Comparison of ENCODE assay signal across 32 mouse cellular contexts in genomic region chr5:37220575-37220974, GRCm38 (mm10). TPM values are rescaled to one million over a fixed set of nuclear protein-coding genes. Genes with fewer than 3 reads are reported as not detected.
DNase-seq lines count a peak whose midpoint lies in the region; ATAC-seq lines count a peak whose summit lies in the region.
"Had no signal": no experiment of that assay in that cellular context is flagged by ENCODE, and none has a peak within 500 bp of the region (broad histone marks: within the 10 kb centered on the region; RNA-seq: fewer than 3 reads in every experiment).

No protein-coding gene starts in this region.

- no peak for ATAC-seq in hindbrain, embryonic 11.5 days (ENCODE audit: low FRiP score)
- no peak for ATAC-seq in hindbrain, embryonic 16.5 days
- ATAC-seq in neural tube, embryonic 11.5 days (ENCODE audit: insufficient read depth, low FRiP score, low TSS enrichment), result no peak
- no peak for ATAC-seq in hindbrain, embryonic 12.5 days (ENCODE audit: low FRiP score)
- no peak for ATAC-seq in monocyte, adult 5-6 weeks (replicated peaks; ENCODE audit: insufficient number of reproducible peaks, low FRiP score, low TSS enrichment, poor library complexity, severe bottlenecking)
- ATAC-seq: forebrain, embryonic 16.5 days; Patski had no signal

- no peaks in the 10 kb centered on the region for H3K36me3 ChIP-seq in hindbrain, embryonic 11.5 days (ENCODE audit: control insufficient read depth, insufficient read depth, low read length)
- no peaks in the 10 kb centered on the region for H3K36me3 ChIP-seq in hindbrain, embryonic 16.5 days (ENCODE audit: control insufficient read depth, insufficient read depth, low read length)
- H3K36me3 ChIP-seq in neural tube, embryonic 11.5 days (ENCODE audit: control insufficient read depth, insufficient read depth, low read length), result no peaks in the 10 kb centered on the region
- H3K36me3 ChIP-seq in hindbrain, embryonic 12.5 days, result no peaks in the 10 kb centered on the region
- H3K36me3 ChIP-seq: embryonic facial prominence, embryonic 13.5 days; forebrain, embryonic 10.5 days; heart, embryonic 13.5 days; kidney, embryonic 15.5 days; stomach, embryonic 15.5 days had no signal

- no peak overlapping the region for H3K4me2 ChIP-seq in hindbrain, embryonic 11.5 days (replicated peaks; ENCODE audit: low read depth, low read length)
- no peak overlapping the region for H3K4me2 ChIP-seq in hindbrain, embryonic 16.5 days (ENCODE audit: low read length)
- no peak overlapping the region for H3K4me2 ChIP-seq in neural tube, embryonic 11.5 days (ENCODE audit: low read depth)
- H3K4me2 ChIP-seq in hindbrain, embryonic 12.5 days (replicated peaks), result no peak overlapping the region
- H3K4me2 ChIP-seq: embryonic facial prominence, embryonic 13.5 days; heart, embryonic 13.5 days; kidney, embryonic 15.5 days; lung, embryonic 14.5 days; stomach, embryonic 15.5 days had no signal

- no peaks in the 10 kb centered on the region for H3K27me3 ChIP-seq in hindbrain, embryonic 11.5 days (ENCODE audit: control insufficient read depth, insufficient read depth, low read length)
- H3K27me3 ChIP-seq in hindbrain, embryonic 16.5 days (replicated peaks; ENCODE audit: control insufficient read depth, insufficient read depth, low read length), result no peaks in the 10 kb centered on the region
- no peaks in the 10 kb centered on the region for H3K27me3 ChIP-seq in neural tube, embryonic 11.5 days (ENCODE audit: control insufficient read depth, insufficient read depth, low read length)
- no peaks in the 10 kb centered on the region for H3K27me3 ChIP-seq in hindbrain, embryonic 12.5 days
- H3K27me3 ChIP-seq: embryonic facial prominence, embryonic 13.5 days; kidney, embryonic 15.5 days; stomach, embryonic 15.5 days had no signal

- DNase-seq in hindbrain, embryonic 11.5 days (ENCODE audit: low spot score), result no peak
- no peak for DNase-seq in neural tube, embryonic 11.5 days (ENCODE audit: low spot score)
- no peak for DNase-seq in neural tube, embryonic 10.5 days (ENCODE audit: extremely low spot score, low spot score)
- DNase-seq in right cerebral cortex, postnatal 14 days, result peak; percentile 16
- DNase-seq in cerebellum, postnatal 25 days, result no peak
- DNase-seq: adrenal gland, postnatal 10 days; cerebellum, adult 11-12 months; cerebellum, adult 9-11 months; gastrocnemius, postnatal 10 days; heart, postnatal 10 days; kidney, adult 18-20 months; kidney, postnatal 36 days; liver; lung, embryonic 14.5 days; lung, postnatal 14 days; retina, postnatal 1 day; thymus, postnatal 14 days had no signal

- 86% methylated on average over 5 of the region's 5 CpGs for WGBS in hindbrain, embryonic 11.5 days
- WGBS in hindbrain, embryonic 16.5 days, result 78% methylated on average over 5 of the region's 5 CpGs
- 86% methylated on average over 5 of the region's 5 CpGs for WGBS in neural tube, embryonic 11.5 days
- WGBS in hindbrain, embryonic 12.5 days, result 82% methylated on average over 5 of the region's 5 CpGs

- H3K4me3 ChIP-seq in hindbrain, embryonic 11.5 days (ENCODE audit: low read depth, low read length), result no peak overlapping the region
- no peak overlapping the region for H3K4me3 ChIP-seq in hindbrain, embryonic 16.5 days (ENCODE audit: low read length)
- no peak overlapping the region for H3K4me3 ChIP-seq in neural tube, embryonic 11.5 days (ENCODE audit: low read depth, low read length)
- H3K4me3 ChIP-seq in hindbrain, embryonic 12.5 days, result no peak overlapping the region
- H3K4me3 ChIP-seq: embryonic facial prominence, embryonic 13.5 days; forebrain, embryonic 10.5 days; heart, embryonic 13.5 days; kidney, embryonic 15.5 days; layer of hippocampus, adult 2 months; stomach, embryonic 15.5 days had no signal

- H3K9ac ChIP-seq in hindbrain, embryonic 11.5 days (ENCODE audit: low read depth, low read length), result no peak overlapping the region
- no peak overlapping the region for H3K9ac ChIP-seq in hindbrain, embryonic 16.5 days (ENCODE audit: low read depth, low read length)
- H3K9ac ChIP-seq in neural tube, embryonic 11.5 days (ENCODE audit: low read length), result no peak overlapping the region
- H3K9ac ChIP-seq in hindbrain, embryonic 12.5 days, result no peak overlapping the region
- H3K9ac ChIP-seq: embryonic facial prominence, embryonic 13.5 days; heart, embryonic 13.5 days; kidney, embryonic 15.5 days; liver, embryonic 14.5 days; lung, embryonic 14.5 days; stomach, embryonic 15.5 days had no signal

- H3K4me1 ChIP-seq in hindbrain, embryonic 11.5 days (replicated peaks; ENCODE audit: control insufficient read depth, insufficient read depth, low read length), result no peaks in the 10 kb centered on the region; the same call in 1 of the 2 replicates
- H3K4me1 ChIP-seq in hindbrain, embryonic 16.5 days (ENCODE audit: control insufficient read depth, insufficient read depth, low read depth, low read length), result no peaks in the 10 kb centered on the region; the same call in 1 of the 2 replicates
- H3K4me1 ChIP-seq in neural tube, embryonic 11.5 days (ENCODE audit: control insufficient read depth, insufficient read depth, low read length), result peaks cover 14% of the 10 kb centered on the region
- peaks cover 23% of the 10 kb centered on the region for H3K4me1 ChIP-seq in hindbrain, embryonic 12.5 days
- H3K4me1 ChIP-seq: embryonic facial prominence, embryonic 13.5 days; heart, embryonic 13.5 days; kidney, embryonic 15.5 days; stomach, embryonic 15.5 days had no signal

- H3K27ac ChIP-seq in hindbrain, embryonic 11.5 days (ENCODE audit: low read depth, low read length), result peak overlapping the region; percentile 89
- H3K27ac ChIP-seq in hindbrain, embryonic 16.5 days (ENCODE audit: low read depth, low read length), result no peak overlapping the region
- H3K27ac ChIP-seq in neural tube, embryonic 11.5 days (ENCODE audit: low read depth, low read length), result peak overlapping the region; percentile 77
- peak overlapping the region; percentile 74; the same call in 1 of the 2 replicates for H3K27ac ChIP-seq in hindbrain, embryonic 12.5 days
- H3K27ac ChIP-seq: embryonic facial prominence, embryonic 13.5 days; forebrain, embryonic 10.5 days; heart, embryonic 13.5 days; kidney, embryonic 15.5 days; layer of hippocampus, adult 2 months; liver, embryonic 14.5 days; stomach, embryonic 15.5 days had no signal

- H3K9me3 ChIP-seq in hindbrain, embryonic 11.5 days (ENCODE audit: control insufficient read depth, low read length), result no peaks in the 10 kb centered on the region
- no peaks in the 10 kb centered on the region for H3K9me3 ChIP-seq in hindbrain, embryonic 16.5 days (ENCODE audit: control insufficient read depth, low read length)
- no peaks in the 10 kb centered on the region for H3K9me3 ChIP-seq in neural tube, embryonic 11.5 days (ENCODE audit: control insufficient read depth, low read length)
- H3K9me3 ChIP-seq in hindbrain, embryonic 12.5 days (replicated peaks), result no peaks in the 10 kb centered on the region
- H3K9me3 ChIP-seq: embryonic facial prominence, embryonic 13.5 days; forebrain, embryonic 10.5 days; heart, embryonic 13.5 days; kidney, embryonic 15.5 days; stomach, embryonic 15.5 days had no signal

RNA-seq across cellular contexts. Expression of gene Crmp1, which starts 21.2 kb away (rescaled TPM):
- polyA plus RNA-seq in hindbrain, embryonic 11.5 days (2014; fragmentation: Nextera tagmentation; extraction: Ambion mirVana), result 340 and 413 TPM in 2 replicates
- 851 and 939 TPM in 2 replicates for polyA plus RNA-seq in hindbrain, embryonic 16.5 days (2015; fragmentation: Nextera tagmentation; extraction: Ambion mirVana)
- polyA plus RNA-seq in neural tube, embryonic 11.5 days (2014; fragmentation: Nextera tagmentation; extraction: Ambion mirVana), result 472 and 565 TPM in 2 replicates
- polyA plus RNA-seq in hindbrain, embryonic 12.5 days (2016; fragmentation: Nextera tagmentation; extraction: Ambion mirVana), result 497 and 557 TPM in 2 replicates
- total RNA-seq in monocyte, adult 5-6 weeks (2017), result 0.29 to 0.68 TPM in 2 of 3 replicates, not detected in the other
- total RNA-seq: common myeloid progenitor, adult 5-6 weeks; hematopoietic stem cell, adult 5-6 weeks; MEL had no signal
